Mouse (Mus musculus) mouse embryonic stem cell (cell line): ENCODE measurements around the gene Mup3.
"Not testable (repeated sequence)": the region's sequence is repeated elsewhere in the genome, so short reads cannot be mapped to it uniquely, and the experiment has no call there.

Source experiments
- in situ Hi-C, 2 experiments: fragments of 300-500 bp; cut with MboI; formaldehyde crosslinking; loops; 1 replicate in 1 of 2; 3 replicates in 1 of 2; pipeline ENCODE4 v1.14.3; 2019 to 2020; ENCODE audit warnings: low sequenced_read_pairs in 2 of 2, low pct_unique_long_range_greater_than_20kb in 1 of 2, mixed read lengths in 1 of 2; ENCODE audit not compliant: unreplicated experiment in 1 of 2

The Mup3 gene

DNA sequence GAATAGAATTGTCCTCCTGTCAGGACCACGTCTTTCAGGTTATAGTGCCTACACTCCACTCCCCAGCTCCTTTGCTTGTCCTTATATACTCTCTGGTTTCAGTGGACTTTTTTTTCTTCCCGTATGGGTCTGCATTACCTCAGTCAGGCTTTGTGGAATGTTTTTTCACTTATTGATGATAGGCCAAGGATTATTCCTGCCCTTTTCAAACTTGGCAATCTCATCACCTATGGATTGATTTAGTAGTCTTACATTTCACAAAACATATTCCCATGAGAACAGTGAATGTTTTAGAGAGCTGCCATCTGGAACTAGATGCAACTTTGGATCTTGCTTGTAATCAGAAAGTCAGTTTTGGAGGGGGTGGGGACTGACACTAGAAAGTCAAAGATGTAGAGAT, at the start of gene Mup3:
TSS of gene Mup3 (minus strand) at position 102 of the 400 bp plus-strand sequence.
- in situ Hi-C loops: no loop called here

- in situ Hi-C loops: no loop called here
These were observed 46.6 kb upstream of the Mup3 start for GRCm38 (mm10) chr4:62133706-62134105.

GRCm38 (mm10) chr4:62103366-62103765, 16.2 kb upstream of the Mup3 start:
- in situ Hi-C loops: not testable (repeated sequence)

DNA sequence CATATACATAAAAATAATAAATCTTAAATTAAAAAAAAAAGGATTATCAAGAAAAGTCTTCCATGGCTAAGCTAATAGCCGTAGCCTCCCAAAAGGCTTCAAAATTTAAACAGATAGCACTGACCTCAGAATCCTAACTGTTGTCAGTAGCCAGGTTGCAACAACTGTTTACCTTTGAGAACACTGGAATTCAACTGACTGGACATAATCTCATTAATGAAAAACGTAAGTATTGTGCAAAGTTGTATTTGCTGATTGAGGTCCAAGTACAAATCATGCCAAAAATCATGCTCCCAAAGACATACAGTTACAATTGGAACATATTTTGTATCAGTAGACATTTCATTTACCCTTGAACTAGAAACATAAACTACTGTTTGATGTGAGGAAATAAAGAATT, 811 bp upstream of the Mup3 start:
- in situ Hi-C loops: no loop called here

DNA sequence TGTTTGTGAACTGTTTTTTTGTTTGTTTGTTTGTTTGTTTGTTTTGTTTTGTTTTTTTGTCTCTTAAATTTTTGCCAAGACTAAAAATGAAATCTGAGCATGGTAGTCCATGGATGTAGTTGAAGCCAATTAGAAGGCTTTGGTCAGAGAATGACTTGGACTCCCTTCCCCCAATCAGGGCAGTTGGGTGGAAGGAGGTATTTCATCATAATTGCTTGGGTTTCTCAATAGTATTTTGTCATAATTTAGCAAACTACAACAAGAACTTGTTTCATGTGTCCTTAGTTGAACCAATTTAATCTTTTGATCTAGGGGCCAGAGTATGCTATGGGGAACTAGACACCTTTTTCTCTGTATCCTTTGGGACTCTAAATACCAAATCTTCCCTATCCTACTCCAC, 4.4 kb downstream of the Mup3 start:
- in situ Hi-C loops: no loop called here

DNA sequence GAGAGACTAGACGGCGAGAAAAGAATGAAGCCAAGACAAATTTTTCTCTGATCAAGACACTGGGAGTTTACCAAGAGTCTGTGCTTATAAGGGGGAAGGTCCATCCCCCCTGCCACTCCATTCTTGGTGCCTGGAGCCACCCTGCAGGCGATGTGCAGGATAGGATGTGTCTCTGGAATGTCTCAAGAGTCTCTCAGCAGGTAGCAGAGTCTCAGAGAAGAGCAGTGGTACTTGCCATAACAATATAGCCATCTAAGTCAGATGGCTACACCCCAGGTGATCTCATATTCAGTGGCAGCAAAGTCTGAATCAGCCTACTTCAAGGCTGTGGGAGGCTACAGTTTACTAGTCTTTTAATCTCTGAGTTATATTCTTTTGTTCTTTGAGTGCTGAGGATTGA, 12.0 kb downstream of the Mup3 start:
- in situ Hi-C loops: no loop called here

GRCm38 (mm10) chr4:62054780-62055179, 32.4 kb downstream of the Mup3 start:
- in situ Hi-C loops: not testable (repeated sequence)

DNA sequence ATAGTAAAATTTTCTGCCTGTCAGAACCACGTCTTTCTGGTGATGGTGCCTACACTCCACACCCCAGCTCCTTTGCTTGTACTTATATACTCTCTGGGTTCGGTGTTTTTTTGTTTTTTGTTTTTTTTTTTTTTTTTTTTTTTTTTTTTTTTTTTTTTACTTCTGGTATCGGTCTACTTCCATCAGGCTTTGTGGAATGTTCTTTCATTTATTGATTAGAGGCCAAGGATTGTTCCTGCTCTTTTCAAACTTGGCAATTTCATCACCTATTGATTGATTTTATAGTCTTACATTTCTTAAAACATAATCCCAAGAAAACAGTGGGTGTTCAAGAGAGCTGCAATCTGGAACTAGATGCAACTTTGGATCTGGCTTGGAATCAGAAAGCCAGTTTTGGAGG, 33.1 kb downstream of the Mup3 start, which contains the start of gene Mup20:
TSS of gene Mup20 (minus strand) at position 101 of the 400 bp plus-strand sequence.
- in situ Hi-C loops: not testable (repeated sequence)
